Mouse (Mus musculus) kidney, embryonic 15.5 days (tissue): ENCODE results near the gene Gap43. TPM values are rescaled to one million over a fixed set of nuclear protein-coding genes. Genes with fewer than 3 reads are reported as not detected.

Experiments used
- ATAC-seq: fragments of 200-750 bp; cut with Nextera tagmentation; replicated peaks from 2 replicates; pipeline ENCODE4 v1.8.0; 2017; ENCODE audit warnings: moderate TSS enrichment; ENCODE audit not compliant: low FRiP score
- H3K27ac ChIP-seq: fragments of 300-500 bp; sonication (generic); 2 replicates; pipeline ENCODE4 v1.5.1; 2015; ENCODE audit warnings: mild to moderate bottlenecking, inconsistent platforms
- H3K27me3 ChIP-seq: fragments of 300-500 bp; sonication (generic); 2 replicates; pipeline ENCODE4 v1.6.1; 2015; ENCODE audit warnings: inconsistent platforms
- H3K36me3 ChIP-seq: fragments of 300-500 bp; sonication (generic); 2 replicates; pipeline ENCODE4 v1.6.1; 2015; ENCODE audit warnings: inconsistent platforms
- H3K4me1 ChIP-seq: fragments of 300-500 bp; sonication (generic); 2 replicates; pipeline ENCODE4 v1.6.1; 2015; ENCODE audit warnings: inconsistent platforms
- H3K4me2 ChIP-seq: fragments of 300-500 bp; sonication (generic); 2 replicates; pipeline ENCODE4 v1.6.1; 2015; ENCODE audit warnings: moderate library complexity, mild to moderate bottlenecking, inconsistent platforms
- H3K4me3 ChIP-seq: fragments of 300-500 bp; sonication (generic); replicated peaks from 2 replicates; pipeline ENCODE4 v1.5.1; 2015; ENCODE audit warnings: mild to moderate bottlenecking, inconsistent platforms
- H3K9ac ChIP-seq: fragments of 300-500 bp; sonication (generic); 2 replicates; pipeline ENCODE4 v1.6.1; 2015; ENCODE audit warnings: mild to moderate bottlenecking, inconsistent platforms
- H3K9me3 ChIP-seq: fragments of 300-500 bp; sonication (generic); replicated peaks from 2 replicates; pipeline ENCODE4 v1.6.1; 2016; ENCODE audit warnings: inconsistent platforms
- WGBS: fragments of 180-500 bp; shearing (Covaris S2); methylation state at CpG from one replicate; pipeline ENCODE4 v1.1.7; 2015; ENCODE audit warnings: mixed read lengths; 5-methylcytosine and 5-hydroxymethylcytosine counted together
- polyA plus RNA-seq: library from polyadenylated mRNA; unstranded; fragments of >200 nt; fragmentation: Nextera tagmentation; extraction: Ambion mirVana; gene quantifications from 2 replicates; pipeline ENCODE4 v1.2.1, GENCODE M21; 2015

Gene Gap43
- polyA plus RNA-seq, 1 experiment from 2014 or later: 35.6 TPM

- Histone ChIP-seq H3K4me3 (no peak overlapping the region), H3K36me3 (no peaks in the 10 kb centered on the region), H3K4me2 (no peak overlapping the region), H3K9me3 (no peaks in the 10 kb centered on the region), H3K4me1 (no peaks in the 10 kb centered on the region), H3K27me3 (no peaks in the 10 kb centered on the region), H3K27ac (no peak overlapping the region), H3K9ac (no peak overlapping the region)
- 80% methylated on average over 8 of the region's 8 CpGs for WGBS
- ATAC-seq: no peak
These were observed 48.9 kb downstream of the Gap43 start for GRCm38 (mm10) chr16:42291572-42291971.

- H3K27ac ChIP-seq: no peak overlapping the region
- ATAC-seq: no peak
- no peaks in the 10 kb centered on the region for H3K4me1 ChIP-seq
- H3K27me3 ChIP-seq: no peaks in the 10 kb centered on the region
- no peaks in the 10 kb centered on the region for H3K9me3 ChIP-seq
- no peak overlapping the region for H3K9ac ChIP-seq
- 50% methylated on average over 3 of the region's 3 CpGs for WGBS
- no peak overlapping the region for H3K4me2 ChIP-seq
- H3K36me3 ChIP-seq: no peaks in the 10 kb centered on the region
- no peak overlapping the region for H3K4me3 ChIP-seq
These were observed 56.4 kb downstream of the Gap43 start for GRCm38 (mm10) chr16:42284005-42284404.

GRCm38 (mm10) chr16:42277713-42278112 lies 62.7 kb downstream of the Gap43 start:
- Histone ChIP-seq H3K27me3 (no peaks in the 10 kb centered on the region), H3K9ac (no peak overlapping the region), H3K4me3 (no peak overlapping the region), H3K4me1 (no peaks in the 10 kb centered on the region), H3K9me3 (no peaks in the 10 kb centered on the region), H3K4me2 (no peak overlapping the region), H3K36me3 (no peaks in the 10 kb centered on the region), H3K27ac (no peak overlapping the region)
- ATAC-seq: no peak
- whole genome bisulfite sequencing: 93% methylated on average over 2 of the region's 2 CpGs

- 79% methylated on average over 8 of the region's 8 CpGs for WGBS
- Histone ChIP-seq H3K9me3 (no peaks in the 10 kb centered on the region), H3K27me3 (no peaks in the 10 kb centered on the region), H3K4me1 (no peaks in the 10 kb centered on the region), H3K27ac (no peak overlapping the region), H3K9ac (no peak overlapping the region), H3K4me3 (no peak overlapping the region), H3K4me2 (no peak overlapping the region), H3K36me3 (no peaks in the 10 kb centered on the region)
- no peak for ATAC-seq
These were observed 63.2 kb downstream of the Gap43 start for GRCm38 (mm10) chr16:42277268-42277667.

- peak; percentile 64 for ATAC-seq
- WGBS: 30% methylated on average over 15 of the region's 15 CpGs
These were observed 64.0 kb downstream of the Gap43 start for GRCm38 (mm10) chr16:42276216-42277141.

GRCm38 (mm10) chr16:42275518-42276215 lies 64.8 kb downstream of the Gap43 start:
- Histone ChIP-seq H3K4me3 (no peak overlapping the region), H3K4me1 (no peaks in the 10 kb centered on the region), H3K4me2 (peak overlapping the region; percentile 23; the same call in 1 of the 2 replicates), H3K9me3 (no peaks in the 10 kb centered on the region), H3K36me3 (no peaks in the 10 kb centered on the region), H3K27ac (no peak overlapping the region), H3K9ac (no peak overlapping the region), H3K27me3 (no peaks in the 10 kb centered on the region)
- ATAC-seq: no peak
- WGBS: 44% methylated on average over 14 of the region's 14 CpGs

More at GRCm38 (mm10) chr16:42276216-42277141, 64.0 kb downstream of the Gap43 start:
- H3K4me2 ChIP-seq: no peak overlapping the region
- no peak overlapping the region for H3K4me3 ChIP-seq
- no peaks in the 10 kb centered on the region for H3K4me1 ChIP-seq
- no peaks in the 10 kb centered on the region for H3K27me3 ChIP-seq
- H3K9ac ChIP-seq: no peak overlapping the region
- no peak overlapping the region for H3K27ac ChIP-seq
- no peaks in the 10 kb centered on the region for H3K36me3 ChIP-seq
- H3K9me3 ChIP-seq: no peaks in the 10 kb centered on the region

- H3K27ac ChIP-seq: no peak overlapping the region
- no peak overlapping the region for H3K4me3 ChIP-seq
- H3K9me3 ChIP-seq: no peaks in the 10 kb centered on the region
- WGBS: 75% methylated on average over 1 of the region's 1 CpGs
- no peak overlapping the region for H3K4me2 ChIP-seq
- H3K36me3 ChIP-seq: no peaks in the 10 kb centered on the region
- no peak overlapping the region for H3K9ac ChIP-seq
- H3K27me3 ChIP-seq: no peaks in the 10 kb centered on the region
- ATAC-seq: no peak
- 0 out of 2 replicates have a peak, but pooled peaks cover 4% of the 10 kb centered on the region for H3K4me1 ChIP-seq
These were observed 69.2 kb downstream of the Gap43 start for GRCm38 (mm10) chr16:42271213-42271612.

GRCm38 (mm10) chr16:42269587-42269967 lies 70.9 kb downstream of the Gap43 start:
- ATAC-seq: no peak
- Histone ChIP-seq H3K4me3 (no peak overlapping the region), H3K9me3 (no peaks in the 10 kb centered on the region), H3K4me2 (no peak overlapping the region), H3K27me3 (no peaks in the 10 kb centered on the region), H3K4me1 (0 out of 2 replicates have a peak, but pooled peaks cover 4% of the 10 kb centered on the region), H3K36me3 (no peaks in the 10 kb centered on the region), H3K9ac (no peak overlapping the region), H3K27ac (no peak overlapping the region)
- 27% methylated on average over 2 of the region's 2 CpGs for WGBS

- Histone ChIP-seq H3K27me3 (no peaks in the 10 kb centered on the region), H3K4me3 (no peak overlapping the region), H3K36me3 (no peaks in the 10 kb centered on the region), H3K9me3 (no peaks in the 10 kb centered on the region), H3K4me2 (no peak overlapping the region), H3K4me1 (0 out of 2 replicates have a peak, but pooled peaks cover 4% of the 10 kb centered on the region), H3K9ac (no peak overlapping the region), H3K27ac (no peak overlapping the region)
- WGBS: 39% methylated on average over 2 of the region's 2 CpGs
- 0 out of 2 replicates have a peak, but pooled peaks have one; percentile 15 for ATAC-seq
These were observed 71.4 kb downstream of the Gap43 start for GRCm38 (mm10) chr16:42268843-42269586.

- Histone ChIP-seq H3K4me1 (0 out of 2 replicates have a peak, but pooled peaks cover 4% of the 10 kb centered on the region), H3K36me3 (no peaks in the 10 kb centered on the region), H3K4me3 (no peak overlapping the region), H3K9me3 (no peaks in the 10 kb centered on the region), H3K27me3 (no peaks in the 10 kb centered on the region), H3K27ac (no peak overlapping the region), H3K9ac (no peak overlapping the region), H3K4me2 (no peak overlapping the region)
- WGBS: 77% methylated on average over 3 of the region's 3 CpGs
- ATAC-seq: no peak
These were observed 75.3 kb downstream of the Gap43 start for GRCm38 (mm10) chr16:42265185-42265584.

- Histone ChIP-seq H3K4me2 (no peak overlapping the region), H3K27me3 (no peaks in the 10 kb centered on the region), H3K9ac (no peak overlapping the region), H3K36me3 (no peaks in the 10 kb centered on the region), H3K4me1 (no peaks in the 10 kb centered on the region), H3K27ac (no peak overlapping the region), H3K4me3 (no peak overlapping the region), H3K9me3 (no peaks in the 10 kb centered on the region)
- WGBS: 94% methylated on average over 5 of the region's 5 CpGs
- ATAC-seq: no peak
These were observed 77.4 kb downstream of the Gap43 start for GRCm38 (mm10) chr16:42262935-42263542.
